ENCODE assay signal across 22 mouse cellular contexts in genomic region chr19:59860799-59861198, GRCm38 (mm10).
"Had no signal": no experiment of that assay in that cellular context is flagged by ENCODE, and none has a peak within 500 bp of the region (broad histone marks: within the 10 kb centered on the region; RNA-seq: fewer than 3 reads in every experiment).

No protein-coding gene starts in this region.

- H3K9me3 ChIP-seq: heart, embryonic 13.5 days; heart, embryonic 15.5 days; hindbrain, embryonic 13.5 days; hindbrain, embryonic 15.5 days; limb, embryonic 13.5 days; limb, embryonic 15.5 days; liver, embryonic 12.5 days had no signal

- H3K9ac ChIP-seq: forebrain, postnatal 0 days; heart, embryonic 13.5 days; heart, embryonic 15.5 days; hindbrain, embryonic 13.5 days; hindbrain, embryonic 15.5 days; limb, embryonic 13.5 days; limb, embryonic 15.5 days; liver, embryonic 12.5 days; liver, embryonic 14.5 days had no signal

- H3K27me3 ChIP-seq: heart, embryonic 13.5 days; heart, embryonic 15.5 days; hindbrain, embryonic 13.5 days; hindbrain, embryonic 15.5 days; limb, embryonic 13.5 days; limb, embryonic 15.5 days; liver, embryonic 12.5 days had no signal

- H3K27ac ChIP-seq: heart, adult 2 months; heart, embryonic 13.5 days; heart, embryonic 15.5 days; hindbrain, embryonic 13.5 days; hindbrain, embryonic 15.5 days; hindbrain, postnatal 0 days; limb, embryonic 13.5 days; limb, embryonic 15.5 days; liver, embryonic 12.5 days; liver, embryonic 14.5 days had no signal

- ATAC-seq: forebrain, postnatal 0 days; hindbrain, postnatal 0 days; intestine, embryonic 16.5 days; liver, embryonic 12.5 days had no signal

- DNase-seq: forebrain, postnatal 0 days; gastrocnemius, postnatal 14 days; gastrocnemius, postnatal 36 days; heart, adult 11 months; heart, adult 2 months; heart, postnatal 14 days; heart, postnatal 36 days; kidney, adult 18-20 months; layer of hippocampus, adult 9-11 months; layer of hippocampus, postnatal 36 days; left cerebral cortex, postnatal 4 days had no signal

- H3K4me2 ChIP-seq: heart, embryonic 11.5 days; heart, embryonic 13.5 days; heart, embryonic 15.5 days; hindbrain, embryonic 13.5 days; hindbrain, embryonic 15.5 days; limb, embryonic 13.5 days; limb, embryonic 15.5 days; liver, embryonic 12.5 days had no signal

- H3K36me3 ChIP-seq: heart, embryonic 13.5 days; heart, embryonic 15.5 days; hindbrain, embryonic 13.5 days; hindbrain, embryonic 15.5 days; limb, embryonic 13.5 days; limb, embryonic 15.5 days; liver, embryonic 12.5 days had no signal

- H3K4me1 ChIP-seq: hindbrain, embryonic 13.5 days; hindbrain, embryonic 15.5 days; limb, embryonic 13.5 days; limb, embryonic 15.5 days; liver, embryonic 12.5 days had no signal

- H3K4me3 ChIP-seq: heart, adult 2 months; heart, embryonic 13.5 days; heart, embryonic 15.5 days; hindbrain, embryonic 13.5 days; hindbrain, embryonic 15.5 days; limb, embryonic 13.5 days; limb, embryonic 15.5 days; liver, embryonic 12.5 days had no signal
